Mouse (Mus musculus) right cerebral cortex, adult 2 months (tissue): ENCODE results near the gene Gm10184.
"Not testable (repeated sequence)": the region's sequence is repeated elsewhere in the genome, so short reads cannot be mapped to it uniquely, and the experiment has no call there.

Source experiments
- DNase-seq, 2 experiments: peaks; one replicate each; pipeline ENCODE4 v3.0.0; 2021 to 2022; ENCODE audit warnings: low spot score in 2 of 2

The Gm10184 gene

DNA sequence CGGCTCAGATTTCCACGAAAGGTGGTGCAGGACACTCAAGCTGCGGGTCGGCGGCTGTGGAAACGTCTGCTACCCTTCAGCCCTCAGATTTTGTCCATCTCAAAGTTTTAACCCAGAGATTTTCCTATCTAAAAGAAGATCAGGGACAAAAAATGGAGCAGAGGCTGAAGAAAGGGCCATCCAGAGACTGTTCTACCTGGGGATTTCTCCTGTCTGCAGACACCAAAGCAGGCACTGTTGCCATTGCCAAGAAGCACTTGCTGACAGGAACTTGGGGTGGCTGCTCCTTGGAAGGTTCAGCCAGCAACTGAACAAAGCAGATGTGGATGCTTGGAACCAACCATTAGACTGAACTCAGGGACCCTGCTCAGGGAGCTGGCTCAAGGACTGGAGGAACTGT lies at the start of gene Gm10184:
TSS of gene Gm10184 (minus strand) at position 101 of the 400 bp plus-strand sequence.
- no peak for DNase-seq

DNA sequence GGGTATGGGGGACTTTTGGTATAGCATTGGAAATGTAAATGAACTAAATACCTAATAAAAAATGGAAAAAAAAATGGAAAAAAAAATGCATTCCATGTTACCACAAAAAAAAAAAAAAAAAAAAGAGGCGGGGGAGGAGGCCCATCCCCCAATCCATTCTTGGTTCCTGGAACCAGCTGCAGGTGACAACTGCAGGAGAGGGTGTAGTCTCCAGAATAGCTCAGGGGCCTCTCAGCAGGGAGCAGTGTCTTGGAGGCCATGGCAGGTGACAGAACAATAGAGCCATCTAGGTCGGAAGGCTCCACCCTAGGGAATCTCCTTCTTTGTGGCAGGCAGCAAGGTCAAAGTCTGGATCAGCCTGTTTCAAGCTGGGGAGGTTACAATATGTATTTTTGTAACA lies 23.7 kb upstream of the Gm10184 start:
- no peak for DNase-seq

DNA sequence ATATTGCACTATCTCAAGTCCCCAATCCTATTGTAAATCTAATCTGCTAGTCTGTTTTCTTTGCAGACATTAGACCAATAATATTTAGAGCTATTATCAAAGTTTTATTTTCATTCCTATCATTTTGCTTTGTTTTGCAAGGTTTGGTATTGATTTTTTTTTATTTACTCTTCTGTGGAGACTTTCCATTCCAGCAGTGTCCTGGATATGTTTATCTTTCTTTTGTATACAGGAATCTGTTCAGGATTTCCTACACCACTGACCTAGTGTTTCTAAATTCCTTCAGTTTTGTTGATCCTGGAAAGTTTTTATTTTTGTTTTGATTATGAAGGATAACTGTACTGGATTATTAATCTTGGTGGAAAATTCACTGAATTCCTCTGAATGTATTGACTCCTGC lies 2.6 kb downstream of the Gm10184 start:
- DNase-seq = no peak

DNA sequence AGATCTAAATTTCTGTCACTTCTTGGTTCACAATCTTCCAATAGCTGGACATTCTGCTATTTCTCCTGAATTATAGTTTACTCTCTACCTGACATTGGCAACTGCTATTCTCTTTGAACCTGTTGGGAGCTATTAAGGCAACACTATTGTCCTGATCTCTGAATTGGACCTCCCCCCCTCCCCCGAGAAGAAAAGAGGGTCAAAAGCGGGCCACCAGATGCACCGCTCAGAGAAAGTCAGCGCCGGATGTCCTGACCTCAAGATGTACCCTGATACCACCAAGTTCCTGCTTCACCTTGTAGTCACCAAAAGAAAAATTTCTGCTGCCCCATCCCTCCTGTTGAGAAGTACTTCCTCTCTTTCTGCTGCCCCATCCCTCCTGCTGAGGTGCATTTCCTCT lies 5.5 kb downstream of the Gm10184 start:
- DNase-seq = not testable (repeated sequence)

DNA sequence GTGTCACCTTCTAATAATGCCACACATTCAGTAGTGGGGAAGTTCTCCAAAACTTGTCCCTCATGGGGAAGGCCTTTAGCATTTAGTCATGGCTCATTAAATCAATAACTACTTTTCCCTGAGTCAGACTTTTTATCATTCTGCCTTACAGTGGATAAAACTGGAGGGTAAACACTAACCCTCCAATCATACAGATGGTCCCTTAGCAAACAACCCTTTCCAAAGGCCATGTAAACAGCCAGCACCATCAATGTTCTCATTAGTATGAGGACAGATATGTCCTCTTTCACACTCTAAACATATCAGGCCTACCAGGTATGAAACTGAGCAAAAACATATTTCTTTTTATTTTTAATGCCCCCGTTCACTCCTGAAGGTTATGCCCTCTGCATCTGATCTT lies 7.5 kb downstream of the Gm10184 start:
- DNase-seq = no peak

DNA sequence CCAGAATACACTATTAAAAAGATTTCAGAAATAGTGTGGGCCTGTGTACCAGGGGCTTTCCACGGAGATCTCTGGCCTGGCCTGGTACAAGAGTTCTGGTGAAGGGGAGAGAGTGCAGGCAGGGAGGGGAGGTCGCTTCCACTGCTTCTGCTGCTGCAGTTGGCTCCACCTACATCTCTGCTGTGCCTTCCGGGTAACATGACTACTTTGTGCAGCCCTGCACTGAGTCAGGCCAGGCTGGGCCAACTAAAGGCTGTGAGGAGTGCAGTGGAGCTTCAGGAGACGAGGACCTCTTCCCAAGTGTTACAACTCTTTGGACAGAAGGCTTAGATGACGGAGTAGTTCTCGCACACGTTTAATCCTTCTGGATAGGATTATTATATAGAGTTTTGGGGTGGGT lies 9.6 kb downstream of the Gm10184 start:
- no peak for DNase-seq

DNA sequence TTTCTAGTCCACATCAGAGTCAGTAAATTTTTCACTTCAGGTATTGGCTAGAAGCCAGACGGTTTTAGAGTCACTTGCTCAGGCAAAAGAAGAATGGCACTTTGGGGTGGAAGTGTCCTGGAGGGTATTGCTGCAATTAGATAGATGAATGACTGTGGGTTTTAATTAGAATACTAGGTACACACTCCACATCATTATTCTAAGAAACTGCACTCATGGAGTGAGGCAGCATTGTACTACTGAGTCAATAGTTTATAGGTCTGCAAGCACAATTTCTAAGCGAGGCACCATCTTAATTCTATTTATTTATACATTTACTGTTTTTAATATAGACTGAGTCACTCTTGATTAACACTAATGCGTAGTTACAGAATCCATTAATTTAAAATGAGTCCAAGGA lies 10.4 kb downstream of the Gm10184 start:
- DNase-seq = no peak

DNA sequence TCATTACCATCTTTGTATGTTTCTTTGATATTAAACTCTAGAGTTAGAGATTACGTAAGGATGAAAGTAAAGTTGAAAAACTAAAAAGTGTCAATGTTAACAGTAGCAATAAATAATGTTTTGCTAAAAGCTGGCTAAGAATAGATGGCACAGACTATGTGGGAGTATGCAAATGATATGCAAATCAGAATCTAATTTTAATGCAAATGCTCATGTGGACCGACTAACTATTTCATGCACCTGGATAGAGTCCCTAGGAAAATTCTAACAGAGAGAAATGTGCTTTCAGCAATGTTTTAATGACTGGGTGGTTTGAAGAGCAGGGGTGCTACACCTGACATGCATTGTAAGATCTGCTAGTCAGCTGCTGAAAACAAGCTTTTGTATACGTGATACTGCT lies 45.3 kb downstream of the Gm10184 start:
- peak in 1 of 2 experiments; percentile 4 for DNase-seq
